Mouse (Mus musculus) midbrain, embryonic 13.5 days (tissue): ENCODE results near the gene Acbd3. TPM values are rescaled to one million over a fixed set of nuclear protein-coding genes. Genes with fewer than 3 reads are reported as not detected.

Experiments
- ATAC-seq: fragments of 200-750 bp; cut with Nextera tagmentation; 2 replicates; pipeline ENCODE4 v1.8.0; 2017; ENCODE audit warnings: mild to moderate bottlenecking, moderate TSS enrichment, moderate library complexity
- H3K27ac ChIP-seq: fragments of 300-500 bp; sonication (generic); 2 replicates; pipeline ENCODE4 v1.5.1; 2015; ENCODE audit warnings: inconsistent platforms, mild to moderate bottlenecking, moderate library complexity
- H3K27me3 ChIP-seq: fragments of 300-500 bp; sonication (generic); 2 replicates; pipeline ENCODE4 v1.6.1; 2015; ENCODE audit warnings: mild to moderate bottlenecking, inconsistent platforms
- H3K36me3 ChIP-seq: fragments of 300-500 bp; sonication (generic); 2 replicates; pipeline ENCODE4 v1.6.1; 2015; ENCODE audit warnings: mild to moderate bottlenecking, inconsistent platforms
- H3K4me1 ChIP-seq: fragments of 300-500 bp; sonication (generic); replicated peaks from 2 replicates; pipeline ENCODE4 v1.6.1; 2015; ENCODE audit warnings: inconsistent platforms
- H3K4me2 ChIP-seq: fragments of 300-500 bp; sonication (generic); replicated peaks from 2 replicates; pipeline ENCODE4 v1.6.1; 2015; ENCODE audit warnings: moderate library complexity, mild to moderate bottlenecking, inconsistent platforms
- H3K4me3 ChIP-seq: fragments of 300-500 bp; sonication (generic); replicated peaks from 2 replicates; pipeline ENCODE4 v1.5.1; 2015; ENCODE audit warnings: mild to moderate bottlenecking, inconsistent platforms
- H3K9ac ChIP-seq: fragments of 300-500 bp; sonication (generic); replicated peaks from 2 replicates; pipeline ENCODE4 v1.6.1; 2015; ENCODE audit warnings: mild to moderate bottlenecking, inconsistent platforms
- H3K9me3 ChIP-seq: fragments of 300-500 bp; sonication (generic); 2 replicates; pipeline ENCODE4 v1.6.1; 2016; ENCODE audit warnings: mild to moderate bottlenecking, inconsistent platforms
- WGBS: fragments of 180-500 bp; shearing (Covaris S2); methylation state at CpG from one replicate; pipeline ENCODE4 v1.1.7; 2015; 5-methylcytosine and 5-hydroxymethylcytosine counted together
- polyA plus RNA-seq: library from polyadenylated mRNA; unstranded; fragments of >200 nt; fragmentation: Nextera tagmentation; extraction: Ambion mirVana; gene quantifications from 2 replicates; pipeline ENCODE4 v1.2.1, GENCODE M21; 2015

Gene Acbd3
- polyA plus RNA-seq, 1 experiment from 2014 or later: 24.6 TPM

DNA sequence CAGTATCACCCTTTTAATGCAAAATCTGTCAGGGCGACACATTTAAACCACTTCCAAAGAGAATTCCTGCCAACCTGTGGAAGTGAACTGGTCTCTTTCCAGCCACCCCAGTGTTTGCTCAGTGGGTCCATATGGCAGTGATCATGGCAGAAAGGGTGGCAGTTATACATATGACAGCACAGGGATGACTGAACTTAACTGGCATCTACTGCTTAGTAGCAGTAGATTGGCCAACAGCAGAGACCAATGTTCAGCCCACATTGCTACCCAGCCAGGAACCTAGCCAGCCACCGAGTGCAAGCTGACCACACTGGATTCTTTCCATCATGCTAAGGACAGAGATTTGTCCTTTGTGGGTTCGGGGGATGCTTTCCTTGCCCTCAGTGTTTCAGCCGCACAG, 67.0 kb downstream of the Acbd3 start:
- WGBS: 92% methylated on average over 4 of the region's 4 CpGs

DNA sequence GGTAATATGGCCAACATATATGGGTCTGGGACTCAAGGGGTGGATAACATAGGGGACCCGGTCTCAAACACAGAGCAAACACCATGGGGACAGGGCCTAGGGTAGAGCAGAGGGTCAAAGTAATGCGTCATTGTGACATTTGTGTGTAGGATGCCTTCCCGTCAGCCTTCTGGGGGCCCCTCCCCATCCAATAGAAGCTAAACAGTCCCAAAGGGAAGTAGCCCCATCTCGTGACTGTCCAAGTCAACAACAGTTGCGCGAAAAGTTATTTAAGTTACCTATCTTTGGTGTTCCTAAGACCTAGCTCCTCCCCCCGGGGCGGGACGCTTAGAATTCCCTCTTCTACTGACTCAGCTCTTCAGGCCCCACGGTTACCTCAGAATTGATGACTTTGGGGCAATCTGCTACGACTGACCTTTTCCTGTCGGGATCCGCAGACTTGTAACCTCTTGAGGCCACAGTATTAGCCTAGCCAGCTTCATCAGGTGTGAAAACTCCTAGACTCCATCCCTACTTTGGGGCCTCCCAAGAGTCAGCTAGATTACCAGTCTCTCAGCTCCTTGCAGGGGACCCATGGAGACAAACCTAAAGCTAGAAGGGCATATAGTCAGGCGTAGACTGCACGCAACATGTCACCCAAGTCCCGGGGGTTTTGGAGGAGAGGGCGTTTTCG, 67.7 kb downstream of the Acbd3 start:
- Histone ChIP-seq H3K27ac (no peak overlapping the region), H3K9ac (peak overlapping the region; percentile 60), H3K4me1 (peaks cover 10% of the 10 kb centered on the region), H3K4me2 (peak overlapping the region; percentile 71), H3K36me3 (no peaks in the 10 kb centered on the region), H3K27me3 (peaks cover 13% of the 10 kb centered on the region; the same call in 1 of the 2 replicates), H3K9me3 (no peaks in the 10 kb centered on the region), H3K4me3 (peak overlapping the region; percentile 38)
- peak; percentile 13 for ATAC-seq
- 12% methylated on average over 18 of the region's 18 CpGs for WGBS

More for the DNA sequence above, 67.0 kb downstream of the Acbd3 start:
- no peak overlapping the region for H3K4me2 ChIP-seq
- H3K9ac ChIP-seq: no peak overlapping the region
- H3K27me3 ChIP-seq: peaks cover 13% of the 10 kb centered on the region; the same call in 1 of the 2 replicates
- no peaks in the 10 kb centered on the region for H3K9me3 ChIP-seq
- peaks cover 10% of the 10 kb centered on the region for H3K4me1 ChIP-seq
- no peaks in the 10 kb centered on the region for H3K36me3 ChIP-seq
- H3K4me3 ChIP-seq: no peak overlapping the region
- H3K27ac ChIP-seq: no peak overlapping the region
- no peak for ATAC-seq

DNA sequence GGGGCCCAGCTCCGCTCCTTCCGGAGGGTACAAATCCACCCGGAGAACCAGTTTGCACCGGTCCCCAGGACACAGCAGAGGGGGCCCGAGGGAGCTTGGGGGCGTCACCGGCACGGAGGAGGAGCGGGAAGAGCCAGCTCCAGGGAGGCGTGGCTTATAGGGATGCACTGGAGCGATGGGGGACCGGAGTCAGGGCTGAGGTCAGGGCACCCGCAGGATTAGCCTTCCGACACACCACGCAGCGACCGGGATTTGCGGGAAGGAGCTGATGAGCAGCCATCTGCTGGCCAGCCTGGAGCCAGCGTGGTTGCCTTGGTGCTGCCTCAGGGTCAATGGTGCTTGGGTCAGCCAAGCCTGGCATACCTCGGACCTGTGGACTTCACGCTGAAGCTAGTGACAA, 68.3 kb downstream of the Acbd3 start:
- Histone ChIP-seq H3K4me1 (peaks cover 10% of the 10 kb centered on the region), H3K27ac (no peak overlapping the region), H3K36me3 (no peaks in the 10 kb centered on the region), H3K4me2 (peak overlapping the region; percentile 71), H3K4me3 (peak overlapping the region; percentile 38), H3K9me3 (no peaks in the 10 kb centered on the region), H3K9ac (peak overlapping the region; percentile 60), H3K27me3 (peaks cover 13% of the 10 kb centered on the region; the same call in 1 of the 2 replicates)
- 0% methylated on average over 21 of the region's 21 CpGs for WGBS
- ATAC-seq: peak; percentile 86

DNA sequence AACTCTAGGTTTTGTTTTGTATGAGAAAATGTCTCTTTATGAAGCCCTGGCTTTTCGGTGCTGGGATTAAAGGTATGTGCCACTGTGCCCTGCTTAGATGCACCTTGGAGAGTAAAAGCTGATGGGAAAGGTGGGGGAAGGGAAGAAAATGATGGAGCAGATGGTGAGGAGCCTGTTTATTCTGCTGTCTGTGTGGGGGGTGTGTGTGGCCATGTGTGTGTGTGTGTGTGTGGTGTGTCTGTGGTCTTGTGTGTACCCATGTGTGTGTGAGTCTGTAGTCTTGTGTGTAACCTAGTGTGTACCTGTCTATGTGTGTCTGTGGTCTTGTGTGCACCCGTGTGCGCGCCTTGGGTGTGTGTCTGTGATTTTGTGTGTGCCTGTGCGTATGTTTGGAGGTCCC, 72.8 kb downstream of the Acbd3 start:
- Histone ChIP-seq H3K4me3 (no peak overlapping the region), H3K27ac (no peak overlapping the region), H3K4me1 (peaks cover 9% of the 10 kb centered on the region), H3K27me3 (0 out of 2 replicates have a peak, but pooled peaks cover 4% of the 10 kb centered on the region), H3K9ac (no peak overlapping the region), H3K9me3 (no peaks in the 10 kb centered on the region), H3K36me3 (peaks cover 33% of the 10 kb centered on the region), H3K4me2 (no peak overlapping the region)
- 90% methylated on average over 5 of the region's 5 CpGs for WGBS
- ATAC-seq: no peak

DNA sequence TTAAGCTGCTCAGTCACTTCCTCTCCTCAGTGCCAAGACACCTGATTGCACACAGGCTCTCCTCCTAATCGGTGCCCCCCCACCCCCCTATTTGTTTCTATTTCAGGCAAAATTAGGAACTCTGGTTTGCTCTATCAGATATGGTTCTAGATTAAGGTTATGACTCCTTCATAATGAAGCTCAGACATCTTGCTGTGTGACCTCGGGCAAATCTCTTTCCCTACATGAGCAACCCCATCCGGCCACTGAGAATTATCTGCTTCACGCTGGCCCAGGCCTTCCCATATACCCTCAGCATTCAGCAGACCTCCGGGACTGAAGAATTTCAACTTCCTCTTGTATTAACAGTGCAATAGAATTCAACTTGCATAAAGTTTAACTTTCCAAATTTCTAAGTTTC, 73.4 kb downstream of the Acbd3 start:
- H3K27me3 ChIP-seq: no peaks in the 10 kb centered on the region
- no peak for ATAC-seq
- H3K9me3 ChIP-seq: no peaks in the 10 kb centered on the region
- H3K27ac ChIP-seq: no peak overlapping the region
- 88% methylated on average over 5 of the region's 5 CpGs for WGBS
- H3K36me3 ChIP-seq: peaks cover 39% of the 10 kb centered on the region
- H3K4me3 ChIP-seq: no peak overlapping the region
- no peak overlapping the region for H3K9ac ChIP-seq
- H3K4me1 ChIP-seq: peaks cover 3% of the 10 kb centered on the region
- no peak overlapping the region for H3K4me2 ChIP-seq

DNA sequence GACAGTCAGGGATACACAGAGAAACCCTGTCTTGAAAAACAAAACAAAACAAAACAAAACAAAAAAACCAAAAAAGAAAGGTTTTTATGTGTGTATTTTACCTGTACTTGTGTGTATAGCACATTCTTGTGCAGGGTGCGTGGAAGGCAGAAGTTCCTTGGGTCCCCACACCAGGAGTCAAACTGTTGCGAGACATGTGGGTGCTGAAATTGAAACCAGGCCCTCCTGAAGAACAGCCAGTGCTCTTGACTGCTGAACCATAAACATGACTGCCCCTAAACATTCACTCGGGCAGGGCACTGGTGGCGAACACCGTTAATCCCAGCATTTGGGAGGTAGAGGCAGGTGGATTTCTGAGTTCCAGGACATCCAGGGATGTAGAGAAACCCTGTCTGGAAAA, 74.2 kb downstream of the Acbd3 start:
- Histone ChIP-seq H3K36me3 (peaks cover 47% of the 10 kb centered on the region), H3K27me3 (no peaks in the 10 kb centered on the region), H3K9me3 (no peaks in the 10 kb centered on the region), H3K9ac (no peak overlapping the region), H3K4me3 (no peak overlapping the region), H3K4me1 (no peaks in the 10 kb centered on the region), H3K4me2 (no peak overlapping the region), H3K27ac (no peak overlapping the region)
- WGBS: 90% methylated on average over 5 of the region's 5 CpGs
- ATAC-seq: no peak

DNA sequence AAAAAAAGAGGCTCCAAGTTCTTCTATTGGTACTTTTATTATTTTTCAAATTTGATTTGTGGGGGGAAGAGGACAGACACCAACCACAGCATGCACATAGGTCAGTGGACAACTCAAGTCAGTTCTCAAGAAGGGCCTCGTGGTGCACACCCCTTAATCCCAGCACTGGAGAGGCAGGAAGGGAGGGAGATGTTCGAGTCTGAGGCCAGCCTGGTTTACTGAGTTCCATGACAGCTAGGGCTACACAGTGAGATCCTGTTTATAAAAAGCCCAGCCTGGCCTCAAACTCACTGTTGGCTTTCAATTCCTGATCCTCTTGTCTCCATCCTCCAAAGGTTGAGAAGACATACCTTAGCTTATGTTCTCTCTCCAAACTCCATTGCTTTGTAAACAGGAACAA, 75.0 kb downstream of the Acbd3 start:
- H3K27ac ChIP-seq: no peak overlapping the region
- H3K4me2 ChIP-seq: no peak overlapping the region
- no peak overlapping the region for H3K4me3 ChIP-seq
- peaks cover 4% of the 10 kb centered on the region; the same call in 1 of the 2 replicates for H3K4me1 ChIP-seq
- peaks cover 55% of the 10 kb centered on the region for H3K36me3 ChIP-seq
- H3K9me3 ChIP-seq: no peaks in the 10 kb centered on the region
- no peak overlapping the region for H3K9ac ChIP-seq
- ATAC-seq: no peak
- WGBS: 58% methylated on average over 2 of the region's 2 CpGs
- H3K27me3 ChIP-seq: no peaks in the 10 kb centered on the region

DNA sequence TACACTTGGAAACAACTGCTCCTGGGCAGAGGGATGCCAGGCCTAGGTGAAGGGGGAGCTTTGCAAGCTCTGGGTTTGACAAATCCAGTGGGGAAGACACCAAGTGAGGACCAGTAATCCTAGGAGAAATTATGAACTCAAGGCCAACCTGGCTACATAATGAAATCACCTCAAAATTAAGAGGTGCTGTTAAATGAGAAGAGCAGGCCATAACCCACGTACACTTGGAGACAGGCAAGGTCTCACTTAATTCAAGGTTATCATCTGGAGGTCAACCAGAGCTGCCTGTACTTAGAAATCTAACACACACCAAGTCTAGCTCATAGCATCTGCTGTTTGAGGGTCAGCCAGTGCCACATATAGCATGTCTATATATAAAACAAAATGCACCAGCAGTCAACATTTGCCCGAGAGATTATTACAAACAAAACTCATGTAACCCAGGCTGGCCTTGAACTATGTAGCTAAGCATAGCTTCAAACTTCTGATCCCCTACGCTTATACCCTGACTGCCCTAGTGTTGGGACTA, 75.7 kb downstream of the Acbd3 start:
- Histone ChIP-seq H3K4me1 (peaks cover 7% of the 10 kb centered on the region; the same call in 1 of the 2 replicates), H3K27me3 (no peaks in the 10 kb centered on the region), H3K4me2 (no peak overlapping the region), H3K27ac (no peak overlapping the region), H3K36me3 (peaks cover 62% of the 10 kb centered on the region), H3K9ac (no peak overlapping the region), H3K4me3 (no peak overlapping the region), H3K9me3 (no peaks in the 10 kb centered on the region)
- 0 out of 2 replicates have a peak, but pooled peaks have one; percentile 44 for ATAC-seq
- 88% methylated on average over 3 of the region's 3 CpGs for WGBS

Other genes starting within 250 kb of the Acbd3 start
- gene Stum, start 242.5 kb upstream of the Acbd3 start, polyA plus RNA-seq: 1.6 and 1.7 TPM in 2 replicates
- 135 and 140 TPM in 2 replicates for gene Parp1, start 157.1 kb upstream of the Acbd3 start, polyA plus RNA-seq
- 17.1 and 19.1 TPM in 2 replicates for gene Lin9, start 84.9 kb upstream of the Acbd3 start, polyA plus RNA-seq
- not detected in 2 replicates for gene Mixl1, start 29.0 kb upstream of the Acbd3 start, polyA plus RNA-seq
- 4,178 and 4,302 TPM in 2 replicates for gene H3f3a, start 87.9 kb downstream of the Acbd3 start, polyA plus RNA-seq
- gene Sde2, start 125.1 kb downstream of the Acbd3 start, polyA plus RNA-seq: 28.8 and 33.6 TPM in 2 replicates
- gene Lefty2, start 167.1 kb downstream of the Acbd3 start, polyA plus RNA-seq: 0.27 and 0.31 TPM in 2 replicates
- 76.6 and 83.1 TPM in 2 replicates for gene Pycr2, start 178.2 kb downstream of the Acbd3 start, polyA plus RNA-seq
- gene Lefty1, start 209.0 kb downstream of the Acbd3 start, polyA plus RNA-seq: 0.31 TPM in 1 of 2 replicates, not detected in the other
- 0.93 and 1.8 TPM in 2 replicates for gene Tmem63a, start 216.3 kb downstream of the Acbd3 start, polyA plus RNA-seq